Mouse (Mus musculus) thymus, postnatal 10 days (tissue): ENCODE measurements around the gene Ank3.

Experiments used
- DNase-seq, 2 experiments: peaks; one replicate each; pipeline ENCODE4 v3.0.0; 2021; ENCODE audit warnings: low spot score in 2 of 2

Gene Ank3

GRCm38 (mm10) chr10:70060021-70060688 lies 661.6 kb downstream of the Ank3 start:
- DNase-seq: peak; percentile 59 to 80

- DNase-seq: peak; percentile 50 to 62
Observed at GRCm38 (mm10) chr10:70060689-70061081, 662.1 kb downstream of the Ank3 start.

GRCm38 (mm10) chr10:70063881-70064555 lies 665.4 kb downstream of the Ank3 start:
- no peak for DNase-seq

- no peak for DNase-seq
Observed at GRCm38 (mm10) chr10:70065191-70065590, 666.6 kb downstream of the Ank3 start.

- DNase-seq: no peak
Observed at GRCm38 (mm10) chr10:70066497-70067168, 668.1 kb downstream of the Ank3 start.

- no peak for DNase-seq
Observed at GRCm38 (mm10) chr10:70067169-70068115, 668.9 kb downstream of the Ank3 start.

GRCm38 (mm10) chr10:70069321-70069720 lies 670.7 kb downstream of the Ank3 start:
- no peak for DNase-seq

- no peak for DNase-seq
Observed at GRCm38 (mm10) chr10:70071334-70071733, 672.8 kb downstream of the Ank3 start.
